Mouse (Mus musculus): ENCODE measurements around the gene Bmp6. TPM values are rescaled to one million over a fixed set of nuclear protein-coding genes. Genes with fewer than 3 reads are reported as not detected.

Bmp6 gene
- polyA plus RNA-seq (2015; fragmentation: Nextera tagmentation; extraction: Ambion mirVana): 1.3 and 1.4 TPM in 2 replicates

- Histone ChIP-seq H3K4me2 (peak within 1 kb of the TSS; percentile 94), H3K9ac (peak within 1 kb of the TSS; percentile 35), H3K27ac (no peak within 1 kb of the TSS), H3K9me3 (no peaks in the 10 kb centered on the region), H3K36me3 (no peaks in the 10 kb centered on the region), H3K27me3 (peaks cover 47% of the 10 kb centered on the region), H3K4me3 (peak within 1 kb of the TSS; percentile 50), H3K4me1 (peaks cover 34% of the 10 kb centered on the region)
- ATAC-seq (ENCODE audit: insufficient number of reproducible peaks, low FRiP score, low TSS enrichment, low read depth): peak; percentile 90
- 1% methylated on average over 54 of the region's 54 CpGs for WGBS
These were observed at the start of gene Bmp6 for GRCm38 (mm10) chr13:38344713-38345430. Gene Bmp6, plus strand, starts transcription at chr13:38345107.

- Histone ChIP-seq H3K9ac (no peak overlapping the region), H3K4me1 (no peaks in the 10 kb centered on the region; the same call in 1 of the 2 replicates), H3K36me3 (no peaks in the 10 kb centered on the region), H3K27me3 (no peaks in the 10 kb centered on the region), H3K4me3 (no peak overlapping the region), H3K9me3 (no peaks in the 10 kb centered on the region), H3K27ac (no peak overlapping the region), H3K4me2 (no peak overlapping the region)
- ATAC-seq (ENCODE audit: insufficient number of reproducible peaks, low FRiP score, low TSS enrichment, low read depth): no peak
- WGBS: 37% methylated on average over 8 of the region's 8 CpGs
These were observed 48.7 kb upstream of the Bmp6 start for GRCm38 (mm10) chr13:38296166-38296565.

DNA sequence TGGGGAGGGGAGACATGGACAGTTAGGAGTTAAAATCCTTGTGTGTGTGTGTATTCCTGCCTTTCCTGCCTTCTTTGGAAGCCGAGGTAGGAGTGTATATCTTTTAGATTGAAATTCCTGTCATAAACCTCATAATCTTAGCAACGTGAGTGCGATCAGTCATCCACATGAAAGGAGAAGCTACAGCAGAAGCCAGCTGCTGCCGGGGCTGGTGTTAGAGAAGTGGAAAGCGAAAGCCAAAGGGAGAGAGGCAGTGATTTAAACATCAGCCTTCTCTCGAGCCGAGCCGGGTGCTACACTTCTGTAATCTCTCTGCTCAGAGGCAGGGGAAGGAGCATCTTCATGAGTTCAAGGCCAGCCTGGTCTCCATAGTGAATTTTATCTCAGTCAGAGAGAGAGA is 48.3 kb upstream of the Bmp6 start:
- WGBS: 41% methylated on average over 8 of the region's 8 CpGs
- Histone ChIP-seq H3K27me3 (no peaks in the 10 kb centered on the region), H3K9ac (no peak overlapping the region), H3K4me2 (no peak overlapping the region), H3K4me1 (no peaks in the 10 kb centered on the region; the same call in 1 of the 2 replicates), H3K9me3 (no peaks in the 10 kb centered on the region), H3K4me3 (no peak overlapping the region), H3K27ac (no peak overlapping the region), H3K36me3 (no peaks in the 10 kb centered on the region)
- ATAC-seq (ENCODE audit: insufficient number of reproducible peaks, low FRiP score, low TSS enrichment, low read depth): no peak

- ATAC-seq (ENCODE audit: insufficient number of reproducible peaks, low FRiP score, low TSS enrichment, low read depth): no peak
- no peak overlapping the region for H3K27ac ChIP-seq
- H3K4me1 ChIP-seq: no peaks in the 10 kb centered on the region
- no peak overlapping the region for H3K4me3 ChIP-seq
- no peaks in the 10 kb centered on the region for H3K27me3 ChIP-seq
- H3K4me2 ChIP-seq: no peak overlapping the region
- no peak overlapping the region for H3K9ac ChIP-seq
- 89% methylated on average over 3 of the region's 3 CpGs for WGBS
- no peaks in the 10 kb centered on the region for H3K36me3 ChIP-seq
- H3K9me3 ChIP-seq: no peaks in the 10 kb centered on the region
These were observed 33.8 kb upstream of the Bmp6 start for GRCm38 (mm10) chr13:38311125-38311524.

GRCm38 (mm10) chr13:38312357-38313040 is 32.4 kb upstream of the Bmp6 start:
- ATAC-seq (ENCODE audit: insufficient number of reproducible peaks, low FRiP score, low TSS enrichment, low read depth): no peak
- H3K36me3 ChIP-seq: no peaks in the 10 kb centered on the region
- no peaks in the 10 kb centered on the region for H3K4me1 ChIP-seq
- H3K27me3 ChIP-seq: no peaks in the 10 kb centered on the region
- H3K9me3 ChIP-seq: no peaks in the 10 kb centered on the region
- no peak overlapping the region for H3K4me2 ChIP-seq
- no peak overlapping the region for H3K4me3 ChIP-seq
- no peak overlapping the region for H3K9ac ChIP-seq
- no peak overlapping the region for H3K27ac ChIP-seq
- 75% methylated on average over 12 of the region's 12 CpGs for WGBS

DNA sequence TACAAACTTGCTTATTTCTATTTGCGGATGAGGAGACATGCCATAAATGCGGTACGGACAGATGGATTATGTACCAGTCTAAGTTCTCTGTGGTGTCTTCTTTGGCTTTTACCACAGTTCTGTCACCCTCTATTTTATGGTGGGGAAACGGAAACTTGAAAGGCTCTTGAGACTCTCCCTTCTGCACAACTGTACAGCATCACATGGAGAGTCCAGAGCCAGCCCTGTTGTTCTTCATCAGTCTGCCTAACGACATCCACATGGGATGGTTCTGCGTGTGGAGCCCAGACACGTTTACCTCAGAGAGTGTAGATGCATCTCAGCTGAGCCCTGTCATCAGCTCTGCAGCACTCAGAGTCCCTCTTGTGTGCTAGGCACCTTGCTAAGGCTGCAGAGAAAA is 30.3 kb upstream of the Bmp6 start:
- Histone ChIP-seq H3K4me1 (no peaks in the 10 kb centered on the region), H3K4me2 (no peak overlapping the region), H3K36me3 (no peaks in the 10 kb centered on the region), H3K9ac (no peak overlapping the region), H3K4me3 (no peak overlapping the region), H3K9me3 (no peaks in the 10 kb centered on the region), H3K27ac (no peak overlapping the region), H3K27me3 (no peaks in the 10 kb centered on the region)
- 47% methylated on average over 7 of the region's 7 CpGs for WGBS
- ATAC-seq (ENCODE audit: insufficient number of reproducible peaks, low FRiP score, low TSS enrichment, low read depth): no peak

DNA sequence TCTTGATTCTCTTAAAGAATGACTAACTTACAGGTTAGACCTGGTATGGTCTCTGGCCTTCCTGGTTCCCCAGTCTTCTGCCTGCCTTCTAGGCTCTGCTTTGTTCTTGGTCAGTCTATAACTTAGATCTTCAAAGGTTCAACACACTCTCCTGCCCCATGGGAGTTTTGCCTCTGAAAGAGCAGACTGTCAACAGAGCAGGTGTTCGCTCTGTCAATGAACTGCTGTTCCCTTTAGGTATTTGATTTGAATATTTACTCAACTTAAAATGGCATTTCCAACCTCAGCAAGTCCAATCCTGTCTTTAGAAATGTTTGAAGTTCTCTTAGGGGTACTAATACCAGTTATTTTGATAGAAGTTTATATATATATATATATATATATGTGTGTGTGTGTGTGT is 26.5 kb upstream of the Bmp6 start:
- H3K27me3 ChIP-seq: no peaks in the 10 kb centered on the region
- peaks cover 4% of the 10 kb centered on the region for H3K4me1 ChIP-seq
- ATAC-seq (ENCODE audit: insufficient number of reproducible peaks, low FRiP score, low TSS enrichment, low read depth): no peak
- H3K4me3 ChIP-seq: no peak overlapping the region
- 80% methylated on average over 1 of the region's 1 CpGs for WGBS
- no peaks in the 10 kb centered on the region for H3K9me3 ChIP-seq
- no peaks in the 10 kb centered on the region for H3K36me3 ChIP-seq
- H3K9ac ChIP-seq: no peak overlapping the region
- H3K4me2 ChIP-seq: no peak overlapping the region
- H3K27ac ChIP-seq: no peak overlapping the region

DNA sequence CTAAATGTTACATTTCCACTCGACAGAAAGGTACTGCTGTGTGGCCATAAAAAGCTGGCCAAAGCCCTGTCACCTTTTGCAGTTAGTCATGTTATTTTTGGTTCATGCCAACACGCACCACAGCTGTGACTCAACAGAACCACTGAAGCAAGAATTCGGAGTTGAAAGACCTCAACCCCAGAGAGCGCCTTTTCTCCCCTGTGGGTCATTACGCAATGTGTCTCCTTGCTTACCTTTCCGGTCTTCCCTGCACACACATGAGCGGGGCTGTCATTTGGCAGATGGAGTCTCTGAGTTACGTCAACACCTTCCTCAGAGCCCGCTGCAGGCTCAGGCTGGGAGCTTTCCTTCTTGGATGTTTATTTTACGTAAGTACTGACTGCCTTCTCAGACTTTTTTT is 24.6 kb upstream of the Bmp6 start:
- peak overlapping the region; percentile 60; the same call in 1 of the 2 replicates for H3K27ac ChIP-seq
- no peaks in the 10 kb centered on the region for H3K9me3 ChIP-seq
- H3K4me1 ChIP-seq: peaks cover 4% of the 10 kb centered on the region
- no peak overlapping the region for H3K4me3 ChIP-seq
- no peak for ATAC-seq (ENCODE audit: insufficient number of reproducible peaks, low FRiP score, low TSS enrichment, low read depth)
- WGBS: 50% methylated on average over 10 of the region's 10 CpGs
- no peaks in the 10 kb centered on the region for H3K27me3 ChIP-seq
- no peak overlapping the region for H3K9ac ChIP-seq
- no peak overlapping the region for H3K4me2 ChIP-seq
- H3K36me3 ChIP-seq: no peaks in the 10 kb centered on the region

DNA sequence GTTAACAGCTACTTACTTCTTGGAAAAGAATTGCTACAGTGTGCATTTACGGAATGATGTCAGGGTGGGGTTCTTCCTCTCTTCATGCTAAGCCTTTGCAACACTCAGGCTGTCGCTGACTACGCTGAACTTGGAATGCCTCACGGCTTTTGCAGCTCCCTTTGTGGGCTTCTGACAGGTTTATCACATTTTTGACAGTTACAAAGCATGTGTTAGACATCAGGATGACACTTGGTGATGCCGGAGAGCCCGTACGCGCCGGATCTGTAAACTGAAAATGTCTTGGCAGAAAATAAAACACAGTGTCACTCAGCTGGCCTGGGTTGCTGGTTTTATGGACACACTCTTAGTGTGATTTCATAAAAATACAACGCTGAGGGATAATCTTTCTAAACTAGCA is 20.5 kb upstream of the Bmp6 start:
- Histone ChIP-seq H3K9ac (no peak overlapping the region), H3K4me2 (no peak overlapping the region), H3K27ac (no peak overlapping the region), H3K36me3 (no peaks in the 10 kb centered on the region), H3K9me3 (no peaks in the 10 kb centered on the region), H3K4me1 (peaks cover 4% of the 10 kb centered on the region), H3K4me3 (no peak overlapping the region), H3K27me3 (no peaks in the 10 kb centered on the region)
- 33% methylated on average over 10 of the region's 10 CpGs for WGBS
- no peak for ATAC-seq (ENCODE audit: insufficient number of reproducible peaks, low FRiP score, low TSS enrichment, low read depth)

GRCm38 (mm10) chr13:38327377-38327776 is 17.5 kb upstream of the Bmp6 start:
- no peak overlapping the region for H3K4me3 ChIP-seq
- no peaks in the 10 kb centered on the region for H3K9me3 ChIP-seq
- 45% methylated on average over 2 of the region's 2 CpGs for WGBS
- no peak for ATAC-seq (ENCODE audit: insufficient number of reproducible peaks, low FRiP score, low TSS enrichment, low read depth)
- no peak overlapping the region for H3K4me2 ChIP-seq
- no peak overlapping the region for H3K27ac ChIP-seq
- H3K27me3 ChIP-seq: no peaks in the 10 kb centered on the region
- no peaks in the 10 kb centered on the region for H3K4me1 ChIP-seq
- H3K9ac ChIP-seq: no peak overlapping the region
- H3K36me3 ChIP-seq: no peaks in the 10 kb centered on the region

DNA sequence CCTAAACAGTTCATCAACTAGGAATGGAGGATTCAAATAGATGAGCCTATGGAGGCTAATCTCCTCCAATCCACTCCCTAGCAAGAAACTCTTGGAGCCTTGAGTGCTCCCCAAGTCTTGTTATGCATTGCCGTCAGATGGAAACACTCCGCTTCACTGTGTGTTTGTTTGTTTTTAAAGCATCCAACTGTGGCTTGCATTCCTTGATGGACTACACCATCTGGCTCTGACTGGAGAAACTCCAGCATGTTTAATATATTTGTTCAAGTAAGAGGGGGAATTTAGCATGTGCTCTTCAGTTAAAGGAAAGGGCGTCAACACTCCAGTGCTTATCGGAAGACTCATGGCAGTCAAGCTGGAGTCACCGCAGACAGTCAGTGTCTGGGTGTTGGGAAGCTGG is 11.4 kb upstream of the Bmp6 start:
- H3K36me3 ChIP-seq: no peaks in the 10 kb centered on the region
- no peaks in the 10 kb centered on the region for H3K4me1 ChIP-seq
- H3K4me2 ChIP-seq: no peak overlapping the region
- 87% methylated on average over 5 of the region's 5 CpGs for WGBS
- H3K9me3 ChIP-seq: no peaks in the 10 kb centered on the region
- no peak for ATAC-seq (ENCODE audit: insufficient number of reproducible peaks, low FRiP score, low TSS enrichment, low read depth)
- no peaks in the 10 kb centered on the region for H3K27me3 ChIP-seq
- no peak overlapping the region for H3K27ac ChIP-seq
- no peak overlapping the region for H3K4me3 ChIP-seq
- H3K9ac ChIP-seq: no peak overlapping the region

- peaks cover 36% of the 10 kb centered on the region for H3K27me3 ChIP-seq
- WGBS: 30% methylated on average over 7 of the region's 7 CpGs
These were observed 2.3 kb upstream of the Bmp6 start for GRCm38 (mm10) chr13:38342598-38342997.

More at GRCm38 (mm10) chr13:38342598-38342997, 2.3 kb upstream of the Bmp6 start:
- Histone ChIP-seq H3K27ac (no peak overlapping the region), H3K9ac (no peak overlapping the region), H3K9me3 (no peaks in the 10 kb centered on the region), H3K4me3 (no peak overlapping the region), H3K4me2 (no peak overlapping the region), H3K4me1 (peaks cover 34% of the 10 kb centered on the region), H3K36me3 (no peaks in the 10 kb centered on the region)
- ATAC-seq (ENCODE audit: insufficient number of reproducible peaks, low FRiP score, low TSS enrichment, low read depth): no peak
